Mouse (Mus musculus) limb, embryonic 15.5 days (tissue): Measurements from ENCODE around the gene Cep135. TPM values are rescaled to one million over a fixed set of nuclear protein-coding genes. Genes with fewer than 3 reads are reported as not detected.

Source experiments
- ATAC-seq: fragments of 200-750 bp; cut with Nextera tagmentation; 2 replicates; pipeline ENCODE4 v1.8.0; 2017; ENCODE audit warnings: low read depth, moderate TSS enrichment; ENCODE audit not compliant: insufficient number of reproducible peaks, low FRiP score, low TSS enrichment
- H3K27ac ChIP-seq: fragments of 300-500 bp; sonication (generic); 2 replicates; pipeline ENCODE4 v1.5.1; 2015; ENCODE audit warnings: moderate library complexity, mild to moderate bottlenecking, inconsistent platforms
- H3K27me3 ChIP-seq: fragments of 300-500 bp; sonication (generic); 2 replicates; pipeline ENCODE4 v1.6.1; 2015; ENCODE audit warnings: inconsistent platforms
- H3K36me3 ChIP-seq: fragments of 300-500 bp; sonication (generic); 2 replicates; pipeline ENCODE4 v1.6.1; 2015; ENCODE audit warnings: inconsistent platforms
- H3K4me1 ChIP-seq: fragments of 300-500 bp; sonication (generic); 2 replicates; pipeline ENCODE4 v1.6.1; 2015; ENCODE audit warnings: inconsistent platforms
- H3K4me2 ChIP-seq: fragments of 300-500 bp; sonication (generic); 2 replicates; pipeline ENCODE4 v1.6.1; 2015; ENCODE audit warnings: mild to moderate bottlenecking, inconsistent platforms
- H3K4me3 ChIP-seq: fragments of 300-500 bp; sonication (generic); 2 replicates; pipeline ENCODE4 v1.5.1; 2015; ENCODE audit warnings: mild to moderate bottlenecking, inconsistent platforms
- H3K9ac ChIP-seq: fragments of 300-500 bp; sonication (generic); 2 replicates; pipeline ENCODE4 v1.6.1; 2015; ENCODE audit warnings: inconsistent platforms
- H3K9me3 ChIP-seq: fragments of 300-500 bp; sonication (generic); 2 replicates; pipeline ENCODE4 v1.6.1; 2016; ENCODE audit warnings: inconsistent platforms
- WGBS: fragments of 180-500 bp; shearing (Covaris S2); methylation state at CpG from one replicate; pipeline ENCODE4 v1.1.7; 2015; 5-methylcytosine and 5-hydroxymethylcytosine counted together
- polyA plus RNA-seq: library from polyadenylated mRNA; unstranded; fragments of >200 nt; fragmentation: Nextera tagmentation; extraction: Ambion mirVana; gene quantifications from 2 replicates; pipeline ENCODE4 v1.2.1, GENCODE M21; 2015

The Cep135 gene
- polyA plus RNA-seq, 1 experiment from 2014 or later, result 6.2 TPM

GRCm38 (mm10) chr5:76609702-76610370, 21.3 kb downstream of the Cep135 start:
- H3K36me3 ChIP-seq, result peaks cover 61% of the 10 kb centered on the region
- no peaks in the 10 kb centered on the region for H3K4me1 ChIP-seq
- no peaks in the 10 kb centered on the region for H3K27me3 ChIP-seq
- no peak overlapping the region for H3K4me3 ChIP-seq
- H3K27ac ChIP-seq, result no peak overlapping the region
- H3K4me2 ChIP-seq, result no peak overlapping the region
- 93% methylated on average over 8 of the region's 8 CpGs for WGBS
- no peak for ATAC-seq
- no peak overlapping the region for H3K9ac ChIP-seq
- no peaks in the 10 kb centered on the region for H3K9me3 ChIP-seq

- Histone ChIP-seq H3K27me3 (no peaks in the 10 kb centered on the region), H3K9ac (no peak overlapping the region), H3K36me3 (peaks cover 71% of the 10 kb centered on the region), H3K4me1 (no peaks in the 10 kb centered on the region), H3K27ac (peak overlapping the region; percentile 50), H3K9me3 (no peaks in the 10 kb centered on the region), H3K4me2 (no peak overlapping the region), H3K4me3 (no peak overlapping the region)
- ATAC-seq, result no peak
- 63% methylated on average over 6 of the region's 6 CpGs for WGBS
Measured at GRCm38 (mm10) chr5:76612867-76613499, 24.5 kb downstream of the Cep135 start.

- peaks cover 76% of the 10 kb centered on the region for H3K36me3 ChIP-seq
- H3K4me3 ChIP-seq, result no peak overlapping the region
- no peak overlapping the region for H3K9ac ChIP-seq
- no peaks in the 10 kb centered on the region for H3K27me3 ChIP-seq
- WGBS, result 90% methylated on average over 8 of the region's 8 CpGs
- no peaks in the 10 kb centered on the region for H3K4me1 ChIP-seq
- no peak overlapping the region for H3K4me2 ChIP-seq
- H3K9me3 ChIP-seq, result no peaks in the 10 kb centered on the region
- no peak overlapping the region for H3K27ac ChIP-seq
- no peak for ATAC-seq
Measured at GRCm38 (mm10) chr5:76615276-76615675, 26.8 kb downstream of the Cep135 start.

- no peak for ATAC-seq
- Histone ChIP-seq H3K4me1 (no peaks in the 10 kb centered on the region), H3K27ac (no peak overlapping the region), H3K36me3 (peaks cover 69% of the 10 kb centered on the region), H3K9ac (no peak overlapping the region), H3K9me3 (no peaks in the 10 kb centered on the region), H3K4me2 (no peak overlapping the region), H3K4me3 (no peak overlapping the region), H3K27me3 (no peaks in the 10 kb centered on the region)
- 78% methylated on average over 2 of the region's 2 CpGs for WGBS
Measured at GRCm38 (mm10) chr5:76616196-76616747, 27.8 kb downstream of the Cep135 start.

- H3K4me1 ChIP-seq, result no peaks in the 10 kb centered on the region
- no peaks in the 10 kb centered on the region for H3K9me3 ChIP-seq
- no peak overlapping the region for H3K4me2 ChIP-seq
- no peaks in the 10 kb centered on the region for H3K27me3 ChIP-seq
- H3K27ac ChIP-seq, result no peak overlapping the region
- no peak for ATAC-seq
- H3K9ac ChIP-seq, result no peak overlapping the region
- no peak overlapping the region for H3K4me3 ChIP-seq
- peaks cover 71% of the 10 kb centered on the region for H3K36me3 ChIP-seq
- WGBS, result 82% methylated on average over 7 of the region's 7 CpGs
Measured at GRCm38 (mm10) chr5:76618750-76619149, 30.3 kb downstream of the Cep135 start.

- WGBS, result 90% methylated on average over 9 of the region's 9 CpGs
- H3K4me3 ChIP-seq, result no peak overlapping the region
- no peak overlapping the region for H3K4me2 ChIP-seq
- peaks cover 34% of the 10 kb centered on the region for H3K36me3 ChIP-seq
- H3K27me3 ChIP-seq, result no peaks in the 10 kb centered on the region
- no peak overlapping the region for H3K9ac ChIP-seq
- no peak for ATAC-seq
- no peak overlapping the region for H3K27ac ChIP-seq
- H3K9me3 ChIP-seq, result no peaks in the 10 kb centered on the region
- no peaks in the 10 kb centered on the region for H3K4me1 ChIP-seq
Measured at GRCm38 (mm10) chr5:76623759-76624158, 35.3 kb downstream of the Cep135 start.

- ATAC-seq, result no peak
- Histone ChIP-seq H3K4me2 (no peak overlapping the region), H3K36me3 (peaks cover 31% of the 10 kb centered on the region), H3K9me3 (no peaks in the 10 kb centered on the region), H3K9ac (no peak overlapping the region), H3K27ac (no peak overlapping the region), H3K27me3 (no peaks in the 10 kb centered on the region), H3K4me3 (no peak overlapping the region), H3K4me1 (no peaks in the 10 kb centered on the region)
- 93% methylated on average over 1 of the region's 1 CpGs for WGBS
Measured at GRCm38 (mm10) chr5:76627770-76628169, 39.3 kb downstream of the Cep135 start.

GRCm38 (mm10) chr5:76634012-76634411, 45.5 kb downstream of the Cep135 start:
- Histone ChIP-seq H3K27me3 (no peaks in the 10 kb centered on the region), H3K9me3 (no peaks in the 10 kb centered on the region), H3K9ac (no peak overlapping the region), H3K4me2 (no peak overlapping the region), H3K36me3 (peaks cover 63% of the 10 kb centered on the region), H3K27ac (no peak overlapping the region), H3K4me3 (no peak overlapping the region), H3K4me1 (no peaks in the 10 kb centered on the region)
- WGBS, result 85% methylated on average over 10 of the region's 10 CpGs
- no peak for ATAC-seq

GRCm38 (mm10) chr5:76635592-76635991, 47.1 kb downstream of the Cep135 start:
- Histone ChIP-seq H3K27me3 (no peaks in the 10 kb centered on the region), H3K9ac (no peak overlapping the region), H3K9me3 (no peaks in the 10 kb centered on the region), H3K4me3 (no peak overlapping the region), H3K36me3 (peaks cover 74% of the 10 kb centered on the region), H3K4me2 (no peak overlapping the region), H3K27ac (no peak overlapping the region), H3K4me1 (no peaks in the 10 kb centered on the region)
- ATAC-seq, result no peak
- WGBS, result 82% methylated on average over 2 of the region's 2 CpGs

- no peak overlapping the region for H3K4me3 ChIP-seq
- ATAC-seq, result no peak
- no peaks in the 10 kb centered on the region for H3K27me3 ChIP-seq
- H3K9me3 ChIP-seq, result no peaks in the 10 kb centered on the region
- no peak overlapping the region for H3K4me2 ChIP-seq
- H3K27ac ChIP-seq, result no peak overlapping the region
- no peaks in the 10 kb centered on the region for H3K4me1 ChIP-seq
- 94% methylated on average over 4 of the region's 4 CpGs for WGBS
- peaks cover 61% of the 10 kb centered on the region for H3K36me3 ChIP-seq
- H3K9ac ChIP-seq, result no peak overlapping the region
Measured at GRCm38 (mm10) chr5:76642076-76642475, 53.6 kb downstream of the Cep135 start.

GRCm38 (mm10) chr5:76644234-76644633, 55.7 kb downstream of the Cep135 start:
- 92% methylated on average over 7 of the region's 7 CpGs for WGBS
- no peaks in the 10 kb centered on the region for H3K27me3 ChIP-seq
- H3K4me2 ChIP-seq, result no peak overlapping the region
- H3K27ac ChIP-seq, result no peak overlapping the region
- peaks cover 44% of the 10 kb centered on the region for H3K36me3 ChIP-seq
- no peak overlapping the region for H3K4me3 ChIP-seq
- no peaks in the 10 kb centered on the region for H3K9me3 ChIP-seq
- no peak for ATAC-seq
- no peaks in the 10 kb centered on the region for H3K4me1 ChIP-seq
- no peak overlapping the region for H3K9ac ChIP-seq

- H3K4me1 ChIP-seq, result no peaks in the 10 kb centered on the region
- no peak for ATAC-seq
- no peak overlapping the region for H3K4me3 ChIP-seq
- H3K9ac ChIP-seq, result no peak overlapping the region
- no peak overlapping the region for H3K27ac ChIP-seq
- H3K4me2 ChIP-seq, result no peak overlapping the region
- H3K36me3 ChIP-seq, result peaks cover 36% of the 10 kb centered on the region
- no peaks in the 10 kb centered on the region for H3K27me3 ChIP-seq
- no peaks in the 10 kb centered on the region for H3K9me3 ChIP-seq
- WGBS, result 80% methylated on average over 10 of the region's 10 CpGs
Measured at GRCm38 (mm10) chr5:76645091-76645868, 56.8 kb downstream of the Cep135 start.
